Mouse (Mus musculus): ENCODE data around the gene Itsn1. TPM values are rescaled to one million over a fixed set of nuclear protein-coding genes. Genes with fewer than 3 reads are reported as not detected.

The Itsn1 gene
- 55.2 and 64.9 TPM in 2 replicates for polyA plus RNA-seq (2012; rRNA removed)

GRCm38 (mm10) chr16:91729066-91729482, at the start of gene Itsn1:
Gene Itsn1, plus strand, starts transcription at chr16:91729281.
- peak within 1 kb of the TSS; percentile 48 for H3K27ac ChIP-seq (ENCODE audit: insufficient read depth, low read length)
- peaks cover 2% of the 10 kb centered on the region; the same call in 1 of the 2 replicates for H3K4me1 ChIP-seq (ENCODE audit: control insufficient read depth, insufficient read depth, low read length)
- peak within 1 kb of the TSS; percentile 55 for H3K4me3 ChIP-seq (ENCODE audit: insufficient read depth, low read length)
- TF ChIP-seq POLR2A (IDR thresholded peaks at IDR 0.05; ENCODE audit: extremely low read depth, insufficient read depth, low read length) (peak; percentile 89), CTCF (IDR thresholded peaks at IDR 0.05; ENCODE audit: extremely low read depth, insufficient read depth, low read length) (no peak)

GRCm38 (mm10) chr16:91680656-91681055, 48.4 kb upstream of the Itsn1 start:
- H3K27ac ChIP-seq (ENCODE audit: insufficient read depth, low read length), result no peak overlapping the region
- H3K4me3 ChIP-seq (ENCODE audit: insufficient read depth, low read length), result no peak overlapping the region
- no peak for TF ChIP-seq POLR2A (IDR thresholded peaks at IDR 0.05; ENCODE audit: extremely low read depth, insufficient read depth, low read length)
- no peak for TF ChIP-seq CTCF (IDR thresholded peaks at IDR 0.05; ENCODE audit: extremely low read depth, insufficient read depth, low read length)
- H3K4me1 ChIP-seq (ENCODE audit: control insufficient read depth, insufficient read depth, low read length), result no peaks in the 10 kb centered on the region

- H3K27ac ChIP-seq (ENCODE audit: insufficient read depth, low read length), result no peak overlapping the region
- no peaks in the 10 kb centered on the region; the same call in 1 of the 2 replicates for H3K4me1 ChIP-seq (ENCODE audit: control insufficient read depth, insufficient read depth, low read length)
- TF ChIP-seq POLR2A (IDR thresholded peaks at IDR 0.05; ENCODE audit: extremely low read depth, insufficient read depth, low read length), result no peak
- TF ChIP-seq CTCF (IDR thresholded peaks at IDR 0.05; ENCODE audit: extremely low read depth, insufficient read depth, low read length), result no peak
- H3K4me3 ChIP-seq (ENCODE audit: insufficient read depth, low read length), result no peak overlapping the region
Observed at GRCm38 (mm10) chr16:91685526-91685925, 43.6 kb upstream of the Itsn1 start.

- Histone ChIP-seq H3K4me3 (ENCODE audit: insufficient read depth, low read length) (no peak overlapping the region), H3K4me1 (ENCODE audit: control insufficient read depth, insufficient read depth, low read length) (no peaks in the 10 kb centered on the region; the same call in 1 of the 2 replicates), H3K27ac (ENCODE audit: insufficient read depth, low read length) (no peak overlapping the region)
- TF ChIP-seq CTCF (IDR thresholded peaks at IDR 0.05; ENCODE audit: extremely low read depth, insufficient read depth, low read length) (no peak), POLR2A (IDR thresholded peaks at IDR 0.05; ENCODE audit: extremely low read depth, insufficient read depth, low read length) (no peak)
Observed at GRCm38 (mm10) chr16:91686369-91686768, 42.7 kb upstream of the Itsn1 start.

- Histone ChIP-seq H3K27ac (ENCODE audit: insufficient read depth, low read length) (peak overlapping the region; percentile 19; the same call in 1 of the 2 replicates), H3K4me3 (ENCODE audit: insufficient read depth, low read length) (peak overlapping the region; percentile 72), H3K4me1 (ENCODE audit: control insufficient read depth, insufficient read depth, low read length) (no peaks in the 10 kb centered on the region; the same call in 1 of the 2 replicates)
- TF ChIP-seq POLR2A (IDR thresholded peaks at IDR 0.05; ENCODE audit: extremely low read depth, insufficient read depth, low read length) (no peak), CTCF (IDR thresholded peaks at IDR 0.05; ENCODE audit: extremely low read depth, insufficient read depth, low read length) (no peak)
Observed at GRCm38 (mm10) chr16:91688023-91688618, 41.0 kb upstream of the Itsn1 start.

GRCm38 (mm10) chr16:91688619-91689334, 40.3 kb upstream of the Itsn1 start, which contains the start of gene Donson:
Gene Donson, minus strand, starts transcription at chr16:91688770.
- peak within 1 kb of the TSS; percentile 72 for H3K4me3 ChIP-seq (ENCODE audit: insufficient read depth, low read length)
- H3K4me1 ChIP-seq (ENCODE audit: control insufficient read depth, insufficient read depth, low read length), result no peaks in the 10 kb centered on the region; the same call in 1 of the 2 replicates
- TF ChIP-seq CTCF (IDR thresholded peaks at IDR 0.05; ENCODE audit: extremely low read depth, insufficient read depth, low read length), result no peak
- TF ChIP-seq POLR2A (IDR thresholded peaks at IDR 0.05; ENCODE audit: extremely low read depth, insufficient read depth, low read length), result peak; percentile 61; the same call in 1 of the 2 replicates

GRCm38 (mm10) chr16:91689791-91690190, 39.3 kb upstream of the Itsn1 start:
- TF ChIP-seq POLR2A (IDR thresholded peaks at IDR 0.05; ENCODE audit: extremely low read depth, insufficient read depth, low read length) (no peak), CTCF (IDR thresholded peaks at IDR 0.05; ENCODE audit: extremely low read depth, insufficient read depth, low read length) (no peak)
- H3K4me1 ChIP-seq (ENCODE audit: control insufficient read depth, insufficient read depth, low read length), result no peaks in the 10 kb centered on the region; the same call in 1 of the 2 replicates
- no peak overlapping the region for H3K27ac ChIP-seq (ENCODE audit: insufficient read depth, low read length)
- H3K4me3 ChIP-seq (ENCODE audit: insufficient read depth, low read length), result no peak overlapping the region; the same call in 1 of the 2 replicates

More at GRCm38 (mm10) chr16:91688619-91689334, 40.3 kb upstream of the Itsn1 start, which contains the start of gene Donson:
- peak within 1 kb of the TSS; percentile 19 for H3K27ac ChIP-seq (ENCODE audit: insufficient read depth, low read length)

GRCm38 (mm10) chr16:91694455-91695084, 34.5 kb upstream of the Itsn1 start:
- no peaks in the 10 kb centered on the region; the same call in 1 of the 2 replicates for H3K4me1 ChIP-seq (ENCODE audit: control insufficient read depth, insufficient read depth, low read length)
- H3K4me3 ChIP-seq (ENCODE audit: insufficient read depth, low read length), result no peak overlapping the region
- H3K27ac ChIP-seq (ENCODE audit: insufficient read depth, low read length), result no peak overlapping the region
- TF ChIP-seq POLR2A (IDR thresholded peaks at IDR 0.05; ENCODE audit: extremely low read depth, insufficient read depth, low read length) (no peak), CTCF (IDR thresholded peaks at IDR 0.05; ENCODE audit: extremely low read depth, insufficient read depth, low read length) (peak; percentile 83)

- TF ChIP-seq CTCF (IDR thresholded peaks at IDR 0.05; ENCODE audit: extremely low read depth, insufficient read depth, low read length) (no peak), POLR2A (IDR thresholded peaks at IDR 0.05; ENCODE audit: extremely low read depth, insufficient read depth, low read length) (no peak)
- no peaks in the 10 kb centered on the region for H3K4me1 ChIP-seq (ENCODE audit: control insufficient read depth, insufficient read depth, low read length)
- H3K4me3 ChIP-seq (ENCODE audit: insufficient read depth, low read length), result no peak overlapping the region
- H3K27ac ChIP-seq (ENCODE audit: insufficient read depth, low read length), result no peak overlapping the region
Observed at GRCm38 (mm10) chr16:91695108-91695755, 33.8 kb upstream of the Itsn1 start.

Data from cortical plate, adult 2 months (tissue).